Mouse (Mus musculus) heart, adult 8-10 months (tissue): ENCODE data around the gene Scgb3a1. TPM values are rescaled to one million over a fixed set of nuclear protein-coding genes. Genes with fewer than 3 reads are reported as not detected.

ENCODE experiments used
- total RNA-seq, 4 experiments: library from RNA; stranded (reverse); gene quantifications; 2 replicates each; pipeline ENCODE4 v1.2.4; 2022

Gene Scgb3a1
- total RNA-seq, 4 experiments from 2014 or later = 0.72 to 2.7 (median 1.4) TPM; not detected in 1

Other genes starting within 250 kb of the Scgb3a1 start
- not detected for gene Olfr1389, start 240.5 kb upstream of the Scgb3a1 start, total RNA-seq
- gene Olfr1388, start 227.0 kb upstream of the Scgb3a1 start, total RNA-seq = under 1 TPM in 3 of 4 experiments, not detected in 1; 0.12 to 0.26 (median 0.16) TPM
- under 1 TPM in 2 of 4 experiments, not detected in 2; 0.11 to 0.19 TPM for gene Olfr1387, start 208.3 kb upstream of the Scgb3a1 start, total RNA-seq
- under 1 TPM in 1 of 4 experiments, not detected in 3; 0.12 TPM for gene Olfr1386, start 198.6 kb upstream of the Scgb3a1 start, total RNA-seq
- gene Olfr1385, start 174.5 kb upstream of the Scgb3a1 start, total RNA-seq = not detected
- gene Olfr1384, start 156.9 kb upstream of the Scgb3a1 start, total RNA-seq = under 1 TPM in 1 of 4 experiments, not detected in 3; 0.37 TPM
- gene Olfr1383, start 144.0 kb upstream of the Scgb3a1 start, total RNA-seq = under 1 TPM; 0.53 to 0.79 (median 0.71) TPM
- not detected for gene Olfr1382, start 135.4 kb upstream of the Scgb3a1 start, total RNA-seq
- not detected for gene Olfr1381, start 120.2 kb upstream of the Scgb3a1 start, total RNA-seq
- not detected for gene Olfr1380, start 106.7 kb upstream of the Scgb3a1 start, total RNA-seq
- 10 to 100 TPM; 11.8 to 12.4 (median 12.2) TPM for gene Flt4, start 54.3 kb upstream of the Scgb3a1 start, total RNA-seq
- gene Cnot6, start 49.1 kb downstream of the Scgb3a1 start, total RNA-seq = 10 to 100 TPM; 18.1 to 21.6 (median 20.2) TPM
- gene Gfpt2, start 130.6 kb downstream of the Scgb3a1 start, total RNA-seq = 10 to 100 TPM in 1 of 4 experiments, 1 to 10 TPM in 3; 6.6 to 12.9 (median 8.8) TPM
- gene Mapk9, start 183.1 kb downstream of the Scgb3a1 start, total RNA-seq = 10 to 100 TPM; 42.8 to 47.4 (median 43.5) TPM
- under 1 TPM; 0.23 to 0.56 (median 0.44) TPM for gene Rasgef1c, start 238.2 kb downstream of the Scgb3a1 start, total RNA-seq